Mouse (Mus musculus) left cerebral cortex, adult 9 months (tissue): Measurements from ENCODE around the gene Kif5c.

Experiments
- DNase-seq, 2 experiments: peaks; one replicate each; pipeline ENCODE4 v3.0.0; 2022; ENCODE audit warnings: low spot score in 2 of 2

Gene Kif5c

DNA sequence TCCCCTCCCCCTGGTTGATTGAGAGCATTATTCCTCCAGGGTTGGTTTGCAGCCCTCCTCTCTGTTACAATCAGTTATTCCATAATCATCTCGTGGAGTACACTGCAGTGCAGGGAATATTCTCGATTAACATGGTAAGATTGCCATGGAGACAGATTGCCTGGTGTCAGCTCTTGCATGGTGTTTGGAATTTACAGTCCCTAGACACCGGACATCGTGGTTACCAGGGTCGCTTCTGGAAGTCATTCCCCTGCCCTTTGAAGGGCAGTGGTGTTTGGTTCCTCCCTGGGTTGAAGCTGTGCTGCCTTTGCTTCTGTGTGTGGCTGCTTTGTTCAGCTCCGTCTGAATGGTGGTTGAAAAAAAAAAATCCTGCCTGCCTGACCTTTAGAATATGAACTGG lies 100.8 kb downstream of the Kif5c start:
- DNase-seq, result no peak

DNA sequence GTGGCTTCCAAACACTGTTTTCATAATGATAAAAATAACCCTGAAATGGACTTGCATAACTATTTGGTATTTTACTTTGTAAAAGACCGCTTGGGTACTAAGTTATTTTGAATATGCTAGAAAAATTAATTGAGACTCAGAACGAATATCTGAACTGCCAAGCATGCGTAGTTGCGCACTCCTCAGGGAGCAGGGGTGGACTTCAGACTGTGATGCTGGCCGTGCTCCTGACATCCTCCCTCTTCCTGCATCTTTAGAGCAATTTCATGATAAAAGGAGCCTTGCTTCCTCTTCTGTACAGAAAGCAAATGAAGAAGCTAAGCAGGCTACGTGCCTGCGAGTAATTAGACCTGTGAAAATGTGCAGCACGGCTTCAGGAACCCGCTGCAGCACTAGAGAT lies 101.2 kb downstream of the Kif5c start:
- DNase-seq, result no peak

DNA sequence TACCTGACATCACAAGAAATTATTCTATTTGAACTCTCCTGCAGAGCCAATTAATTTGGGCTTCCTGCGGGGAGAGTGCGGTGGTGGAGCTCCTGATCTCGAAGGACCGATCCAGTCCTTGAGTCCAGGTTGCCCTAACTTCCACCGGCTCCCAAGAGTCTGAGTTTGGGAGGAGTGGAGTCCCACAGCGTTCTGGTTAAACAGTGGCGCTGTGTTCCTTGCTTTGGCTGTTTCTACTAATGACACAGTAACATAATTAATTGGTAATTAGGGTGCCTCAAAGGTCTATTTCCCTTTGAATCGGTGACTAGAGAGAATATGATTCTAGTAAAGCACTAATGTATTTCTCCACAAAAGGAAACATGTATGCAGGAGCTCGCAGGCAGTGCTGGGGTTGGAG lies 103.2 kb downstream of the Kif5c start:
- no peak for DNase-seq

DNA sequence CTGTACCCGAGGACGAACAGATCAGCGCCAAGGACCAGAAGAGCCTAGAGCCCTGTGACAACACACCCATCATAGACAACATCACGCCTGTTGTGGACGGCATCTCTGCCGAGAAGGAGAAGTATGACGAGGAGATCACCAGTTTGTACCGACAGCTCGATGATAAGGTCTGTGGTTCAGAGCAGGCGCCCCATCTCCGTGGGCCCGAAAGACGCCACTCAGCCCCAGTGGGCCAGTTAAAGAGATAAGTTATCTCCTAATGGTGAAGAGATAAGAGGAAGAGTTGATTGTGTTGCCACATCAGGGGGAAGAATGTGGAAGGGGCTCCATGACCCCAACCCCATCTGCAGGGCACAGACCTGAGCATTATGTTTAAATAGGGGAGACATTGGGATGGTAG lies 103.9 kb downstream of the Kif5c start:
- DNase-seq, result no peak

DNA sequence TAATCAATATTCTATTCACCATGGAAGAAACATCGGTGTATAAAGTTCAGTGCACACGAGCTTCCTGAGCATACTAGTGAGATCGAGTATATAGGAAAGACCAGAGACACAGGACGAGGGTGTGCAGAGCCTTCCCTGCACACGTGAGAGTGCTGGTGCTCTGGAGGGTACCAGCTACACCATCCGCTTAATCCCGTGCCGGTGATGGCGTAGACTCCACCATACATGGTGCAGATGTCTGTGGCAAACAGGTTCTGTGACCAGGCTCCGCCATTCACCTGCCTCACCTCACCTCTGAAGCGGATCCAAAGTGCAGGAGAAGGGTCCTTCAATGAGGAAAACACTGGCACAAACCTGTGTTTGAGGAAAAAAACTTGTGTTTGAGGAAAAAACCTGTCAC lies 107.6 kb downstream of the Kif5c start:
- no peak for DNase-seq

DNA sequence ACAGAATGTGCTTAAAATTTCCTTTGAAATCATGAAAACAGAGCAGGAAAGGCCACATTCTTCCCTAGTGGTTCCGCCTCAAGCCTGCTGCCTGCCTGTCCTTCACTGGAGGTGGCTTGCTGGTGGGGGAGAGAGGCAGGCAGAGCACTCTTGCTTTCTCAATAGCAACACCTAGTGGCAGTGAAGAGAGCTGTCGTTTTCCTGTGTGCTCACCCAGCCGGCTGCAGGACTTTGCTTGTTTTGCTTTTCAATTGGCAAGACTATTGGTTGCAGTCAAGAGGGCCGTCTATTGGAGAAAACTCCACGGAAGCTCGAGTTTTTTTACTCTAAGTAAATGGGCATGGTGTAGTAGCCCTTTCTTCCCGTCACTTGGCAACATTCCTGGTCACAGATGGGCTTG lies 108.1 kb downstream of the Kif5c start:
- DNase-seq, result peak; percentile 48 to 80

DNA sequence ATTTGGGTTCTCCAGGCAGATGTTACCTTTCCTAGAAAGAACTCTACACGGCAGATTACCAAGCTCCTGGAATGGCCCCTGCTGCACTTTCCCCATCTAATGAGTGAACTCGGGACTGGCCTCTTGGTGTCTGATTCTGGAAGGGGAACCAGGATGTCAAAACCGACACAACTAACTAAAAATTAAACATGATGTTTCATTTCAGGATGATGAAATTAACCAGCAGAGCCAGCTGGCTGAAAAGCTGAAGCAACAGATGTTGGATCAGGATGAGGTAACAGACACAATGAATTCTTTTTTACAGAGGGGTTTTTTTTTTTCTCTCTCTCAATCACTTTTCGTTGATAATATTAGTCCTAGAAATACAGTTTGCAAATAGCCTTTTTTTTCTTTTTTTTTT lies 108.6 kb downstream of the Kif5c start:
- DNase-seq, result no peak

DNA sequence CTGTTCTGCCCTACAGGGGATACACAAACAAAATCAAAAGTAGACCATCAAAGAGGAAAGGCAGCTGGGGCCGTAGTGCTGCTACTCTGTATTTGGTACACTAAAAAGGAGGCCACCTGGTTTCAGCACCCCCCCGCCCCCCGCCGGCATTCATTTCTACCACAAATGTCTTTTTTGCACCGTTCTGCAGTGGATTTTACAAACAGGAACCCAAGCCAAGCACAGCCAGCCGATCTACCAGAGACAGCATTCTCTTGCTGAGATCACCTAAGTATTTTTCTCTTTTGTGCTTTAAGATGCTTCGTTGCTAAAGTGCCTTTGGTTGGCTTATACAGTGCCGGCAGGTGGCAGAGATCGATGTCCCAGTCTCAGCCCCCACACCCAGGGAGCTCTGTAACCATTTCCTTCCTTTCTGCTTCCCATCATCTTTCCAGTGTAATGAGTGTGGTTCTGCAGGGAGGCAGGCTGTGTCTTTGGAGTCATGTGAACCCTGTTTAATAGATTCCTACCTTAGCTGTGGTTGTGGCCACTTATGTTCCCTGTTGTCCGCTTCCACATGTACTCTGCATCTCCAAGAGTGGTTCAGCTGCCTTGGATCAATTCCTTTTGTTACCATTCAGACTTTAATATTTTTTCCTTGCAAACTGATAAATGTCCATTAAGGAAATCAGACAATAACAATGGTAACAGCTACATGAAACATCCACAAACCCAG lies 110.0 kb downstream of the Kif5c start:
- DNase-seq, result no peak

DNA sequence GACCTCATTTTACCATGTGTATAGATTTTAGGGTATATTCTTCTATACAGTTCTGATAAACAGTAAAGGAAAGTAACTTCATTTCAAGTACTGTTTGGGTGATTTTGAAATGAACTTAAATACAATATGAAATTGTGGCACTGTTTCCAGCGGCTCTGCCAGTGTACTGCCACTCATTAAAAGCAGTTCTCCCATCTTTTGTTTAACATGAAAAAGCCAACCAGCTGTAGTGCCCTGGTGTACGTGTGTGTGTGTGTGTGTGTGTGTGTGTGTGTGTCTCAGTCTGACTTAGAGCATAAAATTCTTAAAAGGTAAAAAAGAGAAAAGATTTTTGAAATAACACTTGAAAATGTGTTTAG lies 110.5 kb downstream of the Kif5c start:
- DNase-seq, result no peak

DNA sequence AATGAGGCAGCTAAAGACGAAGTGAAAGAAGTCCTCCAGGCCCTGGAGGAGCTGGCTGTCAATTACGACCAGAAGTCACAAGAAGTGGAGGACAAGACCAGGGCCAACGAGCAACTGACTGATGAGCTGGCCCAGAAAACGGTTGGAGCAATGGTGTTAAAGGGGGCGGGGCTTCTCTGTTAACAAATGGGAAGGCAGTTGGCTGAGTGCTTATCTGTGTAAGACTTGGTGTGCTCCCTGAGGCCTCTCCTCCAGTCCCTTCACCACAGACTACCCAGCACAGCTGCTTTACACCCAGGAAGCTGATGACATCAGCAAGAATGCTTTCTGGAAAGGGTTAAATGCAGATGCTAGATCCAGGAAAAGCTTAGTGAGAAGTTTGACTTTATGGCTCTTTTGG lies 111.1 kb downstream of the Kif5c start:
- no peak for DNase-seq

DNA sequence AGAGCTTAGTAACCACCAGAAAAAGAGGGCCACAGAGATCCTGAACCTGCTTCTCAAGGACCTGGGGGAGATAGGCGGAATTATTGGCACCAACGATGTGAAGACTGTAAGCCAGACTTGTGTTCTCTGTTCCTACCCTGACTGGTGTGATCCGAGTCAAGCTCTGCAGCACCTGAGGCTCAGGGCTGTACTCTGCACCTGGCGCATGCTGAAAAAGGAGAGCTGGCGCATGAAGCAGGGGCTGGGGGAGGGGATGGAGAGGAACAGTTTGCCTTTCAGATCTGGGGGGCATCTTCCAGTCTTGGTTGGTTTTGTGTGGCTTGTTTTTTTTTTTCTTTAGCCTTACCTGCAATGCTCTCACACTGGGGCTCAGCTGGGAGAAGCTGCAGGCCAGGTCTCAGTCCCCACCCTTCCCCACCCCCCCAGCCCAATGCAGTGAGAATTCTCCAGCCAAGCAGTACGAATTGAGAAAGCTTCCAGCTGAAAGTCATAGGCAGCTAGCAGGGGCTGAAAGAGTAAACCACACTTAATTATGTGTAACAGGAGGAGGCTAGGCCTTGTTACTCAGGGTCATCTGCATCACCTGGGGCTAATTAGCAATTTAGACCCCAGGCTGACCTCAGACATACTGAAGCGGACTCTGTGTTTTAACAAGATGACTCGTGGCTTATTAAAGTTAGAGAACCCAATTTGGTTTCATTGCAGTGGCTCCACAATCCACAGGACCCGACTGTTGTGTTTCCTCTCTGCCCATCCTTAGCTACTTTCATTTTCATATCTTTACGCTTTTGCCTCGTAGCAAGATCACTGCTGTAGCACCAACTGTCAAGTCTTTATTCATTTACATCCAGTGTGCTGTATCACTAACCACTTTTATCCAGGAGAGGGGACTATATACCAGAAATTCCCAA lies 113.9 kb downstream of the Kif5c start:
- DNase-seq, result no peak

DNA sequence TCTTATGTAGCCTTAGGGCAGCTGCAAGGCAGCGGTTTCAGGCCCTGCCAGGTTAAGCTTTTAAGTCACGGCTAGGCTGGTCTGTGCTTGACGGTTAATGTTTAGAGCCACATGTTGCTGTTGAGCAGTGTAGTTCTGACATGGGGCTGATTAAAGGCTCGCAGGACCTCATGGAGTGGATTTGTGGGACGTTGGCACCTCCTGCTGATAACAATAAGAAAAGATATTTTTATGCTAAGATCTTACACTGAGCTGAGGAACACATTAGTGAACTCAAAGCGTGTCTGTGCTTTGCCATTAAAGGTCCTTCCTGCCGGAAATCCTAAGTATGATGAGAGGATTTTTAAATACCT lies 114.5 kb downstream of the Kif5c start:
- DNase-seq, result no peak

DNA sequence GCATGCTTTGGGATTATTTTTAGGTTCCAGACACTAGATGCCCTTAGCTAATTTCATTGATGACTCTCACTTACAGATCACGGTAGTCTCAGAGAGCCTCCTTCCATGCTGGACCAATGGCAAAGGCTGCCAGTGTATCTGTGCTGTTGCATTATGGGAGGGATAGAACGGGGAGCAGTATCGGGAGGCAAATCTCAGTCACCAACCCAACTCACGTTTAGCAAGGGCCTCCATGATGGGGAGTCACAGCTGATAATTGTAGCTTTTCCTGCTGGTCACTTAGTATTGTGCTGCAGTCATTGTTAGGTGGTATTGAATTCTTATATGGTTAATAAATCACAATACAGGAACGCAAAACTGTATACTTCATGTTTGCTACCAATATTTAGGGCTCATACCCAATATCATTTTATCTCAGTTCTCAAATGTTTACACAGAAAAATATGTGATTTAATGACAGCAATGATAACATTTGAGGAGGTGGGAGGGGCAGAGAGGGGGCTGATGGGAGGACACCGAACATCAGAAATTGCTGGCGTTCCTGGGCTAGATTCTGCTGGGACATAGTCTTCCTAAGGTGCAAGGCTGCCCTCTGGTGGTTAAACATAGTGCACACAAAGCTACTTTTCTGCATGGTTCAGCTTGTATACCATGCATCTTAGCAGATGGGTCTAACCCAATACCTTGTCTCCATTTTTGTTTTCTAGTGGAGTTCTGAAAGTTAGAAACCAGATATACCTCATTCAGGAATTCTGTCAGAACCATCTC lies 115.1 kb downstream of the Kif5c start:
- peak in 1 of 2 experiments; percentile 82 for DNase-seq

DNA sequence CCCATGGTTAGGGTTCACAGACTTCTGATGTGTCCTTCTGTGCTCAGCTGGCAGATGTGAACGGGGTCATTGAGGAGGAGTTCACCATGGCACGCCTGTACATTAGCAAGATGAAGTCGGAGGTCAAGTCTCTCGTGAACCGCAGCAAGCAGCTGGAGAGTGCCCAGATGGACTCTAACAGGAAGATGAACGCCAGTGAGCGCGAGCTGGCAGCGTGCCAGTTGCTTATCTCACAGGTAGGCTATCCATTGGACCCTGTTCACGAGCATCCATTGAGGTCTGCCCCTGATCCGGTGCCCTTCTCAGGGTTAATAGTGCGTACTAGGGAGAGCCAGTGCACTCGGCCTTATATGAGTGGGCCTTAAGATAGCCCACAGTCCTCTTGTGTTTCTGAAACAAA lies 116.3 kb downstream of the Kif5c start:
- DNase-seq, result no peak

DNA sequence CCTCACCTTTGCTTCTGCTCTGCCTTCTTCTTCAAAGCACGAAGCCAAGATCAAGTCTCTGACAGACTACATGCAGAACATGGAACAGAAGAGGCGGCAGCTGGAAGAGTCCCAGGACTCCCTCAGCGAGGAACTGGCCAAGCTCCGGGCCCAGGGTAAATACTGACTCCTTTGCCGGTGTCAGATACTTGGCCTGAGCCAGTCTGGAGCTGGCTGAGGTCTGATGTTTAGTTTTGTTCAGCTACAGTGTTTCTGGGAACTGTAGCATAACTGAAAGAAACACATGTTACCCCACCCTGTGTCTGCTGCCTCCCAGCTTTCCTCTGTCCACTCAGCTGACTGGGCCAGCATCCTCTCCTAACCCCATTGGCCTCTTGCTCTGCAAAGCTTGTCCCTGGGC lies 119.9 kb downstream of the Kif5c start:
- no peak for DNase-seq

DNA sequence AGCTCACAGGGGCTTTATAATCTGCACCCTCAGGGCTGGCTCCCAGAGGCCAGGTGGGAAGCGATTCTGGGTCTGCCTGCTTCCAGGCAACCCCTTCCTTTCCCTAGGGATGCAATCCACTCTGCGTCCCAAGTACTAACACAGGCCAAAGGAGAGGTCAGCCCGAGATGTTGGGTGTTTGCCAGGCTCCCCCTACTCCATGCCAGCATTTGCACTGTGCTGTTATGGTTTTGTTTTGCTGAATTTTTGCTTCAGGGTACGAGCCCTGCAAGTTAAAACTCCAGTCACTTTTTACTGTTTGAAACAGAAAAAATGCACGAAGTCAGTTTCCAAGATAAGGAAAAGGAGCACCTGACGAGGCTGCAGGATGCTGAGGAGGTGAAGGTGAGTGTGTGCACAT lies 121.9 kb downstream of the Kif5c start:
- DNase-seq, result no peak

DNA sequence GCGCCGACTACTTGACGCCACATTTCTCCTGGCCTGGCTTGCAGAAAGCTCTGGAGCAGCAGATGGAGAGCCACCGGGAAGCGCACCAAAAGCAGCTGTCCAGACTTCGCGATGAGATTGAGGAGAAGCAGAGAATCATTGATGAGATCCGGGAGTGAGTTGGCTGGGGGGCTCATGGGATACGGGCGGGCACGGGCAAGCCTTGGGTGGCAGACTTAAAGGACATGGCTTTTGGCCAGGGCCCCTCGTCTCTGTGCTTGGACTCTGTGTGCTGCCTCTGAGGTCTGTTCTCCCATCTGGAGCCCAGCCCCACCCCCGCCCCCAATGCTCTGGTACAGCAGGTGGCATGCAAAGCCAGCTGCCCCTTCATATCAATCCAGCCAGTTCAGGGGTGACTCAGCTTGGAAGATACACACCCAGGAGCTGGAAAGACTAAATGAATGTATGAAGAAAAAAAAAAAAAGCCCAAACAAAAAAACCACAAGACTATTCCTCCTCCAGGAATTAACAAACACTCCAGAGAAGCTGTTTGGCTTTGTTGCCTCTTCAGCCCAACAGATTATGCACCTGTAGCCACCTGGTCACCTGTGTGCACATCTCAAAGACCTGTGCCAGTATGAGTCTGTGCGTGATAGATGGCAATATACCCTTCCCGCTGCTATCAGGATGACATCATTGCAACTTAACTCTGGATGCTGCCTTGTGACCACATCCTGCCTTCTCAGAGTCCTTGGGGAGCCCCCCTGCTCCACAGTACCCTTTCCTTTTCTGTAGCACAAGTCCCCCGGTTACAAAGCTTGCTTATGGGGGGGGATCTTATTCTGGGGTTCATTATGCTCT lies 123.0 kb downstream of the Kif5c start:
- DNase-seq, result peak in 1 of 2 experiments; percentile 57

DNA sequence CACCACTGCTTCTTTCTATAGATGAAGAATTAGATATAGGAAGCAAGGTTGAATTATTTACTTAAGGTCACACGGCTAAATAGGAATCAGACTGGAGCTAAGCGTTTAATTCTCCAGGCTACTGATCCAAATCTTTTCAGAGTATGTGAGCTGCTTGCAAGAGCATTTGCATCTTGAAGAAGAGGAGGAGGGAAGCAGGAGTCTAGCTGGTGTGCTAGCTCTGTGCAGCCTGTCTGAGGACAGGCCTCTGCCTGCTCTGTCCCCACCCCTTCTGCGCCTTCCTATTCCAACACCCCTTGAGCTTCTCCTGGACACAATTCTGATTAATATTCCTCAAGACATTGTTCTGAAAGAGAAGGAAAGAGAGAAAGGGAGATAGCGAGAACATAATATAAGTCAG lies 123.8 kb downstream of the Kif5c start:
- no peak for DNase-seq

DNA sequence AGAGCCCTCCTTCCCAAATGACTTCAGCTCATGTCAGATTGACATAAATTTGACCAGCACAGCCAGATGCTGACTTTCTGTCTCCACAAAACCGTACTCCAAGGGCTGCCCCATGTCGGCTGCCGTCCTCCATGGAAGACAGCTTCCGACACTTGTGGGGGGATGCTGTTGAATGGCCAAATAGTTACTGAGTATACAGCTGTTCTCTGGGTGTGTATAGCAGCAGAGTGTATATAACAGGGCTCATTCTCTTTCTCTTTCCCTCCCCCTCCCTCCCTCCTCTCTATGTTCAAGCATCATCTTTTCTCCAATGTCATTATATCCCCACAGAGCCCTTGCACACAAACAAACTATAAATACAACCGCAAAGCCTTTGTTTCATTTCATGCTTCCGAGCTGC lies 124.7 kb downstream of the Kif5c start:
- no peak for DNase-seq

DNA sequence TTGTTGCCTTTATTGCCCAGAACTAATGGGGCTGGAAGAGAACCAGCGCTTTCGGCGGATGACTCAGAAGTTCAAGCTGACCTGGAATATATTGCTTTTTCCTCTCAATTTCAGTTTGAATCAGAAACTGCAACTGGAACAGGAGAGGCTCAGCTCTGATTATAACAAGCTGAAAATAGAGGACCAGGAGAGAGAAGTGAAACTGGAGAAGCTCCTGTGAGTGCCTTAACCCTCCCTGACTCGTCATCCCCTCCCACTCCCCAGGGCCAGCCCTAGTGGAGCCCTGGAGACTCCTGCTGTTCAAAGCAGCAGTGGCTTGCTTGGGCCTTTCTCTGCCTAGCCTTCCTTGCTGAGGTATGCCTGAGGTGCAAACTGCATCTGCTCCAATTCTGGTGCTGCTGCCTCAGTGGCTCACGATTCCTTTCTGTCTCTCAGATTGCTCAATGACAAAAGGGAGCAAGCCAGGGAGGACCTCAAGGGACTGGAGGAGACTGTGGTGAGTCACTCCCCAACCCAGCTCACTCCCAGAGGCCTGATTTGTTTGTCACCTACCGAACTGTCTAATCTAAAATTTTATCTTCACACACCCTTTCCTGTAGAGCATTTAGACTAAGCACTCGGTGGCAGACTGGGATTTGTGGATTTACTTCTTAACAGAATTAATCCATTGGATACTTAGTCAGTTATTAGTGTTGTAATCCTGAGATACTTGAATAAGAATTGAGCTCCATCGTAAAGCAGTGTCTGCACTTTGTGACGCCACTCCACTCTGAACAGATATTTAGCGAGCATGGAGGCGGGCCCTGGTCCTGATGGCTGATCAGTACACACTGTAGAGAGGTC lies 125.4 kb downstream of the Kif5c start:
- no peak for DNase-seq
